Mouse (Mus musculus): ENCODE data around the gene Prkaa2. TPM values are rescaled to one million over a fixed set of nuclear protein-coding genes. Genes with fewer than 3 reads are reported as not detected.

Prkaa2 gene
- total RNA-seq, 2 experiments from 2014 or later, result 16.3 to 18.6 TPM

DNA sequence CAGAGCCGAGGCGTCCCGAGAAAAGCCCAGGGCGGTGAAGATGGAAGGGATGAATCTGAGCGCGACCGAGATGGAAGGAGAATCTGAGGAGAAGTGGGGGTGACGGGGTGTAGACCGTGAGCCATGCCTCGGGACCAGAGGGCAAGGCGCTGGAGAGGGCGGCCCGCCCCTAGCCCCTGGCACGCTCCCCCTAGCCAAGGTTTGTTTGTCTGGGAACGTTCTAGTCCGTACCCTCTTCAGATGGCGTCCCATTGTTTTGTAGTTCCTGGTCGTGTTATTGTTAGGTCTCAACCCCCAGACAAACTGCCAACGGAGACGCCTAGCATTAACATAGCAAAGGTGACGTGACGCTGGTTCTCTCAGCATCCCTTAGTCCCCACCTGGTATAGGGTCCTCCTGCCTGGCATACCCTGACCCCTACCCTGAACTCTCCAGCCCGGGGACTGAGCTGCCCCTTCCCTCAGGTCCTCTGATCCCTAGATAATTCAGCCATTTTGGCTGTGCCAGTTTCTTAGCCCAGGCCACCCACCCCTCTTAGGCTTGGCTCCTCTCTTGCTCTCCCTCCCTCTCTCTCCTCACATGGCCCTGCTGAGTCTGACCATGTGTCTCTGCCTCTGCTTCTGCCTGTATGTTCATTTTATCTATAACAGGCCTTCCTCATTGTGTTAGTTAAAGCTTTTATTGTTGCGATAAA lies 447 bp upstream of the Prkaa2 start:
- peak; percentile 27 to 32 for DNase-seq (ENCODE audit: extremely low spot score in 1 of 2, low spot score in 1 of 2)

DNA sequence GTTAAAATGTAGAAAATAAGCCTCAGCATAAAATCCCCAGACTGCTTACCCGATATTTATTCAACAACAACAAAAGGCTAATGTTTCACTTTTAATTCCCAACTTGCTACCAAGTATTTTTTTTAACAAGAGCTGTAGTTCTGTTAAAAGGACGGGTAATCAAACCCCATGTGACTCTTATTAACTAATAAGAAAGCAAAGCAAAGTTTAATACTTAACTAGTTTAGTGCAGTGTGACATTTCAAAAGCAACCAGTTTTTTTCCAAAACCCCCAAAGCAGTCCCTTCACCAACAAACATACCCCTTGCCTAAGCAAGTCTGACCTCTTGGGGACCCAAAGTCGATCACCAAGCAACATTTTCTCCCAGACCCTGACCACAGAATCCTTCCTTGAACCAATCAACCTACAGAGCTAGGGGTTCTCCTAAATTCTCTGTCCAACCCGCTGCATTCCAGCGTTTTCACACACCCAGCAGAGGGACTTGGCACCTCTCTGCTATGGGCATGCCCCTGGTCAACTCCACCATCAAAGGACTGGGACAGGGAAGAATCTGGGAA lies 970 bp downstream of the Prkaa2 start:
- no peak for DNase-seq (ENCODE audit: extremely low spot score in 1 of 2, low spot score in 1 of 2)

DNA sequence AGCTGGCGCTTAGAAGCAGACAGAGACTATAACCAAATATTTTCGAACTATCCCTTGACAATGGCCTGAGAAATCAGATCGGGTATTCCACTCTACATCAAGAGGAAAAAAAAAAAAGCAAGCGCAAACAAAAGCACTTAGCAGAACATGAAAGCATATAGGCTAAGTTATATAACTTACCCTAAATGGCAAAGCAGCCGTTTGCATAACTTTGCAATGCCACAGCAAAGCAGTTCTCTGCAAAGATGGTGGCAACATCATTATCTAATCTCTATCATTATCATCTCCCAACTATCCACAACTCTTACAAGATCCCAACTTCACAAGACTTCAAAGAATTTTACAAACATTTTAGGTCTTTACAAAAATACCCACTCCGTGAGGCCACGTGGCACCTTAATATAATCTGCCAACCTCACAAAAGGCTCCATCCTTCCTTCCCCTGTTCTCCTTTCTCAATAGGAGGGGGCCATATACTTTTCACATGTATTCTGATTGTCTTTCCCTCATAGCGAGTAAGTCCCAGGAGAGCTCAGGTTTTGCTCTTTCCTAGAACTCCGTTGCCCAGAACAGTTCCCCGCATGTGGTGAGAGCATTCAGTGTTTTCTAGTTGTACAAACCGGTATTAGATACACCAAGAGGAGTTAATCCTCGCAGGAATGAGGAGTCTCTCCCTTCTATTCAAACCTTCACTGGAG lies 1.6 kb downstream of the Prkaa2 start:
- DNase-seq (ENCODE audit: extremely low spot score in 1 of 2, low spot score in 1 of 2), result no peak

DNA sequence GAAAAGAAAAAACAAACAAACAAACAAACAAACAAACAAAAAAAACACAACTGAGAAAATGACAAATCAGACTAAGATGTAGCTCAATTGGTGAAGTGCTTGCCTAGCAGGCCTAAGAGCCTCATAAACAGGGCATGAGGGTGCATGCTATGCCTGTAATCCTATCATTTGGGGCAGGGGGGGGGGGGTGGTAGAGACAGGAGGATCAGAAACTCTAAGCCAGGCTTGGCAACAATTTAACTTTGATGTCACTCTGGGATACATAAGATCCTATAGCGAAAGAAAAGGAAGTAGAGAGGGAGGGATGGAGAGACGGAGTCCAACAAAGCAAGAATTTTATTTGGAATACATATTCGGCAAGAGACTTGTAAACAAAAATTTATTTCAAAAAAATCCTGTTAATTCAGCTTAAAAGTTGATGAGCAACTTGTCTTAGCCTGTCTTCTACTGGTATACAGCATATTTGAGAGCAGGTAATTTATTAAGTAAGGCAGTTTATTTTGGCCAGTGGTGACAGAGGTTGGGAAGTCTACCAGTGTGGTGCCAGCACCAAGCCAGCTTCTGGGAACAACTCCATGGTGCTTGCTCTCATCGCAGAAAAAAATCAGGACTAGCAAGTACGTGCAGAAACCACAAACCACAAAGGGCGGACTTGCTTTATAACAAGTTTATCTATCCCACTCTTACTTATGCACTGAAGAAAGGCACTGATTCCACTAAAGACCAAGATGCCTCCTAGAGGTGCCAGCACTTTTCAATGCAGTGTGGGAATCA lies 5.4 kb downstream of the Prkaa2 start:
- no peak for DNase-seq (ENCODE audit: extremely low spot score in 1 of 2, low spot score in 1 of 2)

DNA sequence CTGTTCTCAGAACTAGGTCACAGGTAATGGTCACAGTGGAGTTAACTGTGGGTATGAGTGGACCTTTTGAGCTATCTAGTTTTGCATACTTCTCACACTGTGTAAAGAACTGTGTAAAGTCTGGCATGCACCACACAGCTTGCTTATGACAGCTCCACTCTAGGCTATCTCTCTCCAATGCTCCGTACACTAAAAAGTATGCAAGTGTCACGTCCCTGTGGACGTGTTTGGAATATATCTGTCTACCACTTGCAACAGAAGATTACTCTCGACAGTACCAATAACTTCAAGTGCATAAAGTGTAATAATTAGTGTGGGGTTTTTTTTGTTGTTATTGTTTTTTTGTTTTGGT lies 8.4 kb downstream of the Prkaa2 start:
- DNase-seq (ENCODE audit: extremely low spot score in 1 of 2, low spot score in 1 of 2), result no peak

DNA sequence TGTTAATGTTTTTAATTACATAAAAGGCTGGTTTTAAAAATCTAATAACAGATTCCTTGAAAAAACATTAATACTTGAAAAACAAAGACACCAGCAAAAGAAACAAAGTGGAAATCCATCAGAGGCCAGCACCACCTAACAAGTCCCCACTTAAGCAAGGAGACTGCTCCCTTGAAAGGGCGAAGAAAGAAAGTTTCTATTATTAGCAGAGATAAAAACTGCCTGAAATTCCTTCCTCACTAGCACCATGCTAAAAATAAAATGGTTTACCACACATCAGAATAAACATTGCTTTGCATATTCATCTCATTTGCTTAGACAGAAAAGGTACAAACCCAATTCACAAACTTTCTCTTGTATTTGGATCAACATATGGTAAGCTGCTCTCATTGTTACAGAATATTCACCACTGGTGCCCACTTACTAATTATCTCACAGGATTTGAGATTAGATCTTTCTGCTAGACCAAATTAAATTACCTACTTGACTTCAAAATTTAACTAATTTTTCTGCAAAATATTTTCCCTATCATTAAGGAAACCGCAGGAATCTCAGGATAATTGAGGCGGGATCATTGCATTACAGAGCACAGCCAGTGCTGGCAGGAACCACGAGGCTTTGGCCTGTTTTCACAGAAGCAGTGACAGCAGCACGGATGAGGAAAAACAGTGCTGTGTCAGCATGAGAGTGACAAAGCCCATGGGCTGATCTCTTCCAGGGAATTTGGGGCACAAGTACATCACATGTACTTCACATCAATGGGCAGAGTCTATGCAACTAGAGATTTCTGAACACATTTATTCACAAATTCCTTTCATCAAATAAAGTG lies 9.0 kb downstream of the Prkaa2 start:
- DNase-seq (ENCODE audit: extremely low spot score in 1 of 2, low spot score in 1 of 2), result no peak

DNA sequence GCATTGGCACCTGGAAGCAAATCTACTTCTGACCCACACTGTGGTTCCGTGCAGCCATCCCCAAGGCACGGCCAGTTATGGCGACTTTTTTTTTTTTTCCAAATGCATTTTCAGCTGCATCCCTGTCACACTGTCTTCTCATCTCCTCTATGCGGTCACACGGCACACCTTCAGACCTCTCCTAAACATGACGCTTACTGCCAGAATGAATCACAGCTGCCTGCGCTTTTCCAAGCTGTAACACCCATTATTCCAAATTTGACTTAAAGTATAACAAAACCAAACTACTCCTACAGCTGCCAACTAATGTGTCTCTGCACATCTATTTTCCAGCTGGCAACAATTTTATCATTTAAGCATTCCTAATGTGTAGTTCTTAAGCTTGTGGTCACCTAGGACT lies 11.0 kb downstream of the Prkaa2 start:
- no peak for DNase-seq (ENCODE audit: extremely low spot score in 1 of 2, low spot score in 1 of 2)

DNA sequence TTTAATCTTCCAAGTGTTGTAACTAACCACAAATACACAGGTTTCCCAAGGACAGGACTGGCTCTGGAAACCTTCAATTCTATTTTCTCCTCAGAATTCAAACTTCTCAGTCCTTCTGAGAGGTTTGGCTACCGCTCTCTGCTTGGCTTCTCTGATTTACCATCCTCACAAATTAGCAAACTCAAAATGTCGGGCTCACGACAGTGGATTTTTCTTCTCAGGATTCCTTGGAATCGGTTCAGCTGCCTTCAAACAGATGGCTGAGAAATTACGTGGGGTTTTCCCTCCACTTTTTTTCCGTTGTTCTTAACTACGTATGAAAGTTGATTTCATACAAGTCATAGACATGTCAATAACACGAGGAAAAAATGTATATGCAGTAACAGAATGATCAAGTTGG lies 11.5 kb downstream of the Prkaa2 start:
- DNase-seq (ENCODE audit: extremely low spot score in 1 of 2, low spot score in 1 of 2), result no peak

DNA sequence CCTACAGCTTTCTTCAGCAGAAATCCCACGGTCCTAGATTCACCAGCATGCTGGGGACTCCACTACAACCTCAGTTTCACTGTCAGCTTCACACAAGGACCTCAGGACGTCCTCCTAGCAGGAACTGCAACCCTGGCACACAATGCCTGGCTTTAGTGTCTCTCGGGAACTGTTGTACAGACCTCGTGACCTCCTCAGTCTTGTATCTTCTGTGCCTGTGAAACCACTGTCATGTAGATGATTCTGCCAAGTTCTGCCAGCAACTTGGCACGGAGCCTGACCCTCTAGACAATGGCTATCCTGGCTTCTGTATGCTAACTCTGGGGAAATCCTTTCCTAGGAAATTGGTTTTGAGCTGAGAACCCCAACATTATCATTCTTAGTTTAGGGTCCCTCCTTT lies 14.4 kb downstream of the Prkaa2 start:
- no peak for DNase-seq (ENCODE audit: extremely low spot score in 1 of 2, low spot score in 1 of 2)

DNA sequence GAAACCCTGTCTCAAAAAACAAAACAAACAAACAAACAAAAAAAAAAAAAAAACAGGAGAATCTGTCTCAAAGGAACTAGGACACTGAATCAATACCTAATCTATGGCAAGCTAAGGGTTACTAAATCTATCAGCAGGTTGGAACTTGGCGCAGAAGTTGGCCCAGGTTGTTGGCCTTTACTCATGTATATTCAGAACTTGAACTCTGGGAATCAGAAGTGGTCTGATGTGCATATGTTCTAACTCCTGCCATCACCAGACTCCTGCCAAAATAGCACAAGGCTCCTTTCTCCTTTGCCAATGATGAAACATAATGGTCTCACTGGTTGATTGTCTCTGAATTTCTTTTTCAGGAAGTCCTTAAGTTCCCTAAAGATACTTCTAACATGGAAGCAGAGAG lies 15.7 kb downstream of the Prkaa2 start:
- DNase-seq (ENCODE audit: extremely low spot score in 1 of 2, low spot score in 1 of 2), result no peak

DNA sequence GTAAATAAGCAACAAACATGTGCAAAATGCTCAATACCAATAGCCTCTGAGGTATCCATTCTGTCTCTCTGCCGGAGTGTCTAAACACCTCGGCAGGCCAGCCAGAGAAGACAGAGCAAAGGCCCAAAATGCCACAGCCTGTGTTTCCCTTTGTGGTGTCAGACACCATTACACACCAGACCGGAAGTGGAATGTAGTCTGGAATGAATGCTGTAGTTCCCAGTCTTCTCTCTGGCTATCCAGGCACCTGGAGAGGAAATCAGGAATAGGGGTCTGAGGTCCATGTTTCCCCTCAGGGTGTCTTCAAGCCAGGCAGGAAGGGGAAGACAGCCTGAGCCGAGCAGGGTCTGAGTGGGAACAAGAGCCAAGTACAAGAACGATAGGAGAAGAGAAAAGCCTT lies 19.3 kb downstream of the Prkaa2 start:
- no peak for DNase-seq (ENCODE audit: extremely low spot score in 1 of 2, low spot score in 1 of 2)

DNA sequence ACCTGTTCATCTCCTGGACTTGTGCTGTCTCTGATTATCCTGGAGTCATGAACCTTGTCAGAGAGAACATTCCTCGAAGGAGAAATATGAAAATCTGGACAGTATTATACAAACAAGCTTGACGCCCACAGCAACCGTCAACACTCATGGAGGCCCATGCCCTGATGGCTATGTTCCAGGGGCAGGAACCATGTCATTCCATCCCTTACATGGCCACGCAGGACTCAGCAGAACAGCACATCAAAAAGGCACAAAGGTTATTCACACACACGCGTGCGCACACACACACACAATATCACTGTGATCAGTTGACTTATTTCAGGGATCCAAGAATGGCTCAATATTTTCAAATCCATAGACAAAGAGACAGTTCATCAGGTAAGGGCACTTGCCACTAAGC lies 20.3 kb downstream of the Prkaa2 start:
- DNase-seq (ENCODE audit: extremely low spot score in 1 of 2, low spot score in 1 of 2), result no peak

DNA sequence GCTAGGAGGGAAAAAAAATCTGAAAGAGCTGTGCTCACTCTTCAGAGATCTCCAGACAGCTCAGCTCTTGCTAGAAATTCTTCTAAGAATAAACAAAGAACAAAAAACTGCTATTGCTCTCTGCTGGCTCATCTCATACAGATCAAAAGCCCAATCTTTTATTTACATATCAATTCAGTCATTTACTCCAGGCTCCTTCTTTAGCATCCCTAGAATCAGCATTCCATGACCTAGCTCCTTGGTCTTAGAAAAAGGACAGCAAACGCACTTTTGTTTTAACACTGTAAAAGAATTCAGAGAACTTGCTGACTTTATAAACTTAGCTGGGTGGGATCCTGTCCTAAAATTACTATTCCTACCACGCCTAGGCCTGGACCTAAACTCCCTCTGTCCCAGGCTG lies 21.0 kb downstream of the Prkaa2 start:
- no peak for DNase-seq (ENCODE audit: extremely low spot score in 1 of 2, low spot score in 1 of 2)

DNA sequence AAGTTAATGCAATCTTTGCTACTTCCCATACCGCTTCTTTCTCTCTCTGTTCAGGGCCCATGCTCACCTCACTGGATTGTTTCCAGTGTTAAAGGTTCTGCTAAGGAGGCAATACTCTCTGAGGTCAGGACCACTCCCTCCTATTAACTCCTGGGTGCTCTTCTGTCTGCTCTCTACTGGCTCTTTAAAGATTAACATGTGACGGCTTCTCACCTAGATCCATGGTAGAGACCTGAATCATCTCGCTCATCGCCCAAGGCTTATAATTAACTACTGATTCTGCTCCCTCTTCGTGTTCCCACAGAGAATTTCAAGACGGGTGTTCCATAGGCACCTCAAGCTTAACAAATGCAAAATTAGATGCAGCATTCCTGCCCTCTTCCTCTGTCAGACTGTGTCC lies 33.5 kb downstream of the Prkaa2 start:
- no peak for DNase-seq (ENCODE audit: extremely low spot score in 1 of 2, low spot score in 1 of 2)

DNA sequence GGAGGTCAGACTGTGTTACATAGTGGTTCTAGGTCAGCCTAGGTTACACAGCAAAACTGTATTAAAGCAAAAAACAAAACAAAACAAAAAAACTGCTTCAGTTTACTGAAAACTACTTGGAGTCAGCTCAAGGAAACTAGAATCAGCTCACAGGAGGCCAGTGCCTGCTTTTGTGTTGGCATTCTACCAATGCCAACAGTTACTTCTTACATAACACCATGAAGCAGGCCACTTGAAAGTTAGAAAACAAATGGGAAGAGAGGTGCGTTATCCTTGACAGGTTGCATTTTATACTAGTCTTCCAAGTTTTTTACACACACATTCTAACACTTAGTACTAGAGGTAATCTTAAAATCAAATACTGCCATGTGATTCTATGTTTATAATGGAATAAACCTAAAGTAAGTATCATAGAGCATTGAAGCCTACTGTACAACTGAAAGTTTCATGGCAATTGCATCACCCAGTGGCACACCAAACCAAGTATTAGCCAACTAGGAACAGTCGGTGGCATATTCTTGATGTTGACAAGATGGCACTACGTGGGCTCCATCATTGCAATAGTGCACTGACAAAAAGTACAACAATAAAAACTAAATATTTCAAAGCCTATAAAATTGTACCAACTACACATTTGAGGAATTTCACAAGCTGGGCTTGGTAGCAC lies 37.8 kb downstream of the Prkaa2 start:
- DNase-seq (ENCODE audit: extremely low spot score in 1 of 2, low spot score in 1 of 2), result no peak

DNA sequence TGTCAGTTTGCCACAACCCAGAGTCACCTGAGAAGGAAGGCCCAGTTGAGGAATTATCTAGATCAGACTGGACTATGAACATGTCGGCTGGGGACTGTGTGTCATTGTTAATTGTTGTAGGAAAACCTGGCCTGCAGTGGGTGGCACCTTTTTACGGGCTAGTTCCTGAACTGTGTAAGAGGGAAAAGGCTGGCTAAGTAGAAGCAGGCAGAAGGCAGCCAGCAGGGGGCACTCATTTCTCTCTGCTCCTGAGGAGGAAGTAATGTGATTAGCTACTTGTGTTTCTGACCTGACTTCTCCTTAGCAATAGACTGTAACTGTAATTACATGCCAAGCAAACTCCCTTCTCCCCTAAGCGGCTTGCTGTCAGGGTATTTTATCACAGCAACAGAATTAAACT lies 38.7 kb downstream of the Prkaa2 start:
- peak; percentile 47 to 77 for DNase-seq (ENCODE audit: extremely low spot score in 1 of 2, low spot score in 1 of 2)

DNA sequence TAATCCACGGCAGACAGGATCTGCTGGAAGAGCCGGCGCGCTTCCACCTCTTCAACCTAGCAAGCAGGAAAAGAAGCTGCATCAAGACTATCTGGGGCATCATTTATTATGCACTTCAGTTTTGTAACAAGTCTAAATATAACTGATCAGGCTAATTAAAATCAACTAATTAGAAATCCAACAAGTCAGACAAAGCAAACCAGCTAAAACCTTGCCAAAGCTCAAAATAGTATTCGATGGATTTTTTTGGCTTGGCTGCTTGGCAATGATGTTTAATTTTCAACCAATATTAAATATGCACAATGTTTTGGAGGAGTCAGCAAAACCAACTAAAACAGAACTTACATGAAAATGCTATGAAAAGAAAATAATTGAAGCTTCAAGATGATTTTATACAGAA lies 58.4 kb downstream of the Prkaa2 start:
- no peak for DNase-seq (ENCODE audit: extremely low spot score in 1 of 2, low spot score in 1 of 2)

DNA sequence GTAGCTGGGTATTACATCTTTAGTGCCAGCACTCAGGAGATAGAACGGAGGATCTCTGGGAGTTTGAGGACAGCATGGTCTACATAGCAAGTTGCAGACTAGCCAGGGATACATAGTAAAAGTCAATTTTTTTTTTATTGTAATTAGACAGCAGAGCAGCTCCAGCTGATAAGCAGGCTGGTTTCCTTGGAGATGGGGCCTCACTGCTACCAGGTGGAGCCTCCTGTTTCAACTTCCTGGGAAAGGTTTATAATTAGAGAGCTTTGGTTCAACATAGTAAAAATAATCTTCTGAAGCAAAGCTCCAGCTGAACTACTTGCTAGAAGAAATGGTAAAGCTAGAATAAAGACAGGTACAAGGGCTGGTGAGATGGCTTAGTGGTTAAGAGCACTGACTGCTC lies 59.6 kb downstream of the Prkaa2 start:
- DNase-seq (ENCODE audit: extremely low spot score in 1 of 2, low spot score in 1 of 2), result no peak

DNA sequence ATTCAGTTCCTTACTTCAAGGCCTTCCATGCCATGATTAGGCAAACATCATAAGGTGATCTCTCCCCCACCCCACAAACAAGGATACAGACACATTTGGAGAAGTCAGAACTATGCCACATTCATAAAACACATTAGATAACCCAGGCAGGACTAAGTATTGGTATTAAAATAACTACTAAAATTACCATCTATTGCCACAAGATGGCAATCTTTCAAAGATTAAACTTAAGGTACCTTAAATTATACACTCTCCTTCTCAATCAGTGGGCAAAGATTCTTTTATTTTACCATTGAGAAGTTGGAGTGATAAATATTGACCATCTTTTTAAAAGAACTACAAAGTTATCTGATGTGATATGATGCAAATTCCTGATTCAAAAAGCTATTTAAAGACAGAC lies 75.4 kb downstream of the Prkaa2 start:
- no peak for DNase-seq (ENCODE audit: extremely low spot score in 1 of 2, low spot score in 1 of 2)

DNA sequence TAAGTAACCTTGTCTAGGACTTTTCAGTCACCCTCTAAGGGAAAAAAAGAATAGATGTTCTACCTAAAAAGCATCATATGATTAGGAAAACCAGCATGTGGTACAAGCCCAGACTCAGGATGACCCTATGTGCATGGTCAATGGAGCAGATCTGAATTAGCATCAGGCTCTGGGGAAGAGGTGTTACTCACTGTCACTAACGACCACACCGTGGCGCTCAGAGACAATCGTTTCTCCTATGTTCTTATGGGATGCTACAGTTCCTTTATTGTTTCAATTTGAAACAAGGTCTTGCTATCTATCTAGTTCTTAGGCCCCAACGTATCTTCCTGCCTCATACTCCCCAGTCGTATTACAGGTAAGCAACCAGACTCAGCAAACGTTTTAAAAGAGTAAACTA lies 76.5 kb downstream of the Prkaa2 start:
- no peak for DNase-seq (ENCODE audit: extremely low spot score in 1 of 2, low spot score in 1 of 2)
